Mouse (Mus musculus) MEL (cell line): ENCODE measurements around the gene Zfp2. TPM values are rescaled to one million over a fixed set of nuclear protein-coding genes. Genes with fewer than 3 reads are reported as not detected.

Experiments
- DNase-seq: peaks from one replicate; pipeline ENCODE4 v3.0.0; 2011; ENCODE audit warnings: low read depth, low spot score
- H3K27ac ChIP-seq: 2 replicates; pipeline ENCODE4 v1.5.1; 2012; ENCODE audit warnings: low read depth, mild to moderate bottlenecking, control low read depth, low read length, moderate library complexity; ENCODE audit not compliant: control insufficient read depth
- H3K27me3 ChIP-seq, 2 experiments: fragments of 150-350 bp in 1 of 2; sonication (generic) in 1 of 2; 2 replicates each; pipeline ENCODE4 v1.6.1; 2012; ENCODE audit warnings: low read length in 2 of 2, mild to moderate bottlenecking in 2 of 2, improper control_type of control experiment in 1 of 2, moderate library complexity in 1 of 2; ENCODE audit not compliant: insufficient read depth in 2 of 2, control insufficient read depth in 1 of 2
- H3K36me3 ChIP-seq, 2 experiments: 2 replicates each; pipeline ENCODE4 v1.6.1; 2012 to 2014; ENCODE audit warnings: low read length in 2 of 2, improper control_type of control experiment in 1 of 2, inconsistent platforms in 1 of 2, mild to moderate bottlenecking in 1 of 2; ENCODE audit not compliant: insufficient read depth in 2 of 2, control insufficient read depth in 1 of 2
- H3K4me1 ChIP-seq, 2 experiments: fragments of 150-350 bp in 1 of 2; sonication (generic) in 1 of 2; 2 replicates each; pipeline ENCODE4 v1.6.1; 2012; ENCODE audit warnings: low read length in 2 of 2, improper control_type of control experiment in 1 of 2, mild to moderate bottlenecking in 1 of 2; ENCODE audit not compliant: insufficient read depth in 2 of 2, control insufficient read depth in 1 of 2
- H3K4me3 ChIP-seq, 2 experiments: fragments of 150-350 bp in 1 of 2; sonication (generic) in 1 of 2; 2 replicates each; pipeline ENCODE4 v1.5.1; 2012; ENCODE audit warnings: low read depth in 2 of 2, low read length in 2 of 2, mild to moderate bottlenecking in 2 of 2, moderate library complexity in 2 of 2, control low read depth in 1 of 2, improper control_type of control experiment in 1 of 2; ENCODE audit not compliant: control insufficient read depth in 1 of 2, insufficient read depth in 1 of 2
- H3K79me2 ChIP-seq: 2 replicates; pipeline ENCODE4 v1.6.1; 2012; ENCODE audit warnings: mild to moderate bottlenecking, low read length, moderate library complexity; ENCODE audit not compliant: control insufficient read depth, poor library complexity, insufficient read depth
- H3K9ac ChIP-seq: 2 replicates; pipeline ENCODE4 v1.6.1; 2012; ENCODE audit warnings: low read depth, mild to moderate bottlenecking, control low read depth, low read length, moderate library complexity; ENCODE audit not compliant: control insufficient read depth, poor library complexity, severe bottlenecking
- H3K9me3 ChIP-seq: fragments of 150-350 bp; sonication (generic); replicated peaks from 2 replicates; pipeline ENCODE4 v1.6.1; 2012; ENCODE audit warnings: mild to moderate bottlenecking, low read length, improper control_type of control experiment, moderate library complexity; ENCODE audit not compliant: insufficient read depth
- BHLHE40 ChIP-seq: IDR thresholded peaks from 2 replicates; pipeline ENCODE4 v1.6.1; 2012; ENCODE audit warnings: low read depth, mild to moderate bottlenecking, inconsistent platforms, low read length, improper control_type of control experiment, borderline replicate concordance
- CHD2 ChIP-seq: IDR thresholded peaks from 2 replicates; pipeline ENCODE4 v1.6.1; 2011; ENCODE audit warnings: low read length, improper control_type of control experiment
- E2F4 ChIP-seq: IDR thresholded peaks from 2 replicates; pipeline ENCODE4 v1.6.1; 2011; ENCODE audit warnings: low read depth, low read length, improper control_type of control experiment, borderline replicate concordance
- ELF1 ChIP-seq: IDR thresholded peaks from 2 replicates; pipeline ENCODE4 v1.6.1; 2014; ENCODE audit warnings: low read depth, mild to moderate bottlenecking, inconsistent platforms, low read length, improper control_type of control experiment, moderate library complexity
- EP300 ChIP-seq, 2 experiments: IDR thresholded peaks; 2 replicates each; pipeline ENCODE4 v1.6.1; 2011; ENCODE audit warnings: improper control_type of control experiment in 2 of 2, low read length in 2 of 2, low read depth in 1 of 2, mild to moderate bottlenecking in 1 of 2
- ETS1 ChIP-seq: IDR thresholded peaks from 2 replicates; pipeline ENCODE4 v1.6.1; 2012; ENCODE audit warnings: low read depth, mild to moderate bottlenecking, inconsistent platforms, low read length, improper control_type of control experiment, moderate library complexity
- HCFC1 ChIP-seq: IDR thresholded peaks from 2 replicates; pipeline ENCODE4 v1.6.1; 2012; ENCODE audit warnings: low read depth, mild to moderate bottlenecking, inconsistent platforms, low read length, improper control_type of control experiment, moderate library complexity
- MAZ ChIP-seq: IDR thresholded peaks from 2 replicates; pipeline ENCODE4 v1.6.1; 2012; ENCODE audit warnings: low read depth, mild to moderate bottlenecking, inconsistent platforms, low read length, improper control_type of control experiment
- NELFE ChIP-seq: IDR thresholded peaks from 2 replicates; pipeline ENCODE4 v1.6.1; 2011; ENCODE audit warnings: low read depth, low read length, improper control_type of control experiment
- RAD21 ChIP-seq: IDR thresholded peaks from 2 replicates; pipeline ENCODE4 v1.6.1; 2011; ENCODE audit warnings: mild to moderate bottlenecking, low read depth, low read length, improper control_type of control experiment
- SIN3A ChIP-seq: IDR thresholded peaks from 2 replicates; pipeline ENCODE4 v1.6.1; 2012; ENCODE audit warnings: low read length, improper control_type of control experiment, inconsistent platforms
- TAL1 ChIP-seq: IDR thresholded peaks from 2 replicates; pipeline ENCODE4 v1.6.1; 2012; ENCODE audit warnings: mild to moderate bottlenecking, inconsistent platforms, low read length, moderate library complexity, mixed read lengths
- TBP ChIP-seq: IDR thresholded peaks from 2 replicates; pipeline ENCODE4 v1.8.0; 2011; ENCODE audit warnings: low read depth, low read length, improper control_type of control experiment
- TCF12 ChIP-seq: IDR thresholded peaks from 2 replicates; pipeline ENCODE4 v1.6.1; 2014; ENCODE audit warnings: low read depth, mild to moderate bottlenecking, inconsistent platforms, low read length, improper control_type of control experiment, moderate library complexity
- UBTF ChIP-seq: IDR thresholded peaks from 2 replicates; pipeline ENCODE4 v1.6.1; 2012; ENCODE audit warnings: low read depth, mild to moderate bottlenecking, inconsistent platforms, low read length, improper control_type of control experiment, moderate library complexity, borderline replicate concordance; ENCODE audit not compliant: insufficient read depth
- USF1 ChIP-seq: IDR thresholded peaks from 2 replicates; pipeline ENCODE4 v1.6.1; 2014; ENCODE audit warnings: low read depth, mild to moderate bottlenecking, inconsistent platforms, low read length, improper control_type of control experiment, moderate library complexity
- ZMIZ1 ChIP-seq: IDR thresholded peaks from 2 replicates; pipeline ENCODE4 v1.6.1; 2012; ENCODE audit warnings: low read depth, mild to moderate bottlenecking, inconsistent platforms, low read length, improper control_type of control experiment, moderate library complexity
- polyA plus RNA-seq, 2 experiments: library from polyadenylated mRNA; stranded (reverse) in 1 of 2; unstranded in 1 of 2; fragments of >175 nt in 1 of 2; fragments of >200 nt in 1 of 2; gene quantifications; 2 replicates each; pipeline versions ENCODE4 v1.2.1 to v1.2.4; 2012; ENCODE audit warnings: low replicate concordance in 2 of 2, low read depth in 1 of 2; ENCODE audit not compliant: insufficient read length in 2 of 2, insufficient read depth in 1 of 2, missing spikeins in 1 of 2
- total RNA-seq: library from RNA; depleted of rRNA; stranded (reverse); fragments of 300-350 nt; gene quantifications from 2 replicates; pipeline ENCODE4 v1.2.3, GENCODE M21; 2012

Zfp2 gene
- total and polyA plus RNA-seq, 3 experiments = not detected

DNA sequence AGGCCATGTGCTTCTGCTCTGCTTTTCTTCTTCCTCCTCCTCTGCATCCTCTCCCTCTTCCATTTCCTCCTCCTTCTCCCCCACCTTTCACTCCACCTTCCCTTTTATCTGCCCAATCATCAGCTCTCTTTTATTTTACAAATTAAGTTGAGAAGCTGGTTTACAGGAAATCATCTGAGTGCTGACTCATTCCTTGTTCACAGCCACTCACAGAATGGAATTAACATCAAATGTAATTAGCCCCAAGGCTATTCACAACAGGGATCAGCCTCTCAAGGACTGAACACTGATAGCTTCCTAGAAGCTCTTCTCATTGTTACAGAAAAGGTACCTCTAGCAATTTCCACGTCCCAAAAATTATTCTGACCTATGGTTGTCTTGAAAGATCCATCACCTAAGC, 18.6 kb downstream of the Zfp2 start:
- Histone ChIP-seq H3K79me2 (no peaks in the 10 kb centered on the region), H3K9ac (no peak overlapping the region), H3K27me3 (no peaks in the 10 kb centered on the region), H3K4me1 (no peaks in the 10 kb centered on the region)
- no peak for DNase-seq
- TF ChIP-seq RAD21 = no peak
- no peak for TF ChIP-seq NELFE
- no peak for TF ChIP-seq ELF1
- no peak for TF ChIP-seq CHD2
- TF ChIP-seq TCF12 = no peak
- no peak for TF ChIP-seq HCFC1
- TF ChIP-seq, all 39 proteins: peak for 0
- H3K27ac ChIP-seq = no peak overlapping the region
- H3K36me3 ChIP-seq = no peaks in the 10 kb centered on the region
- H3K4me3 ChIP-seq = no peak overlapping the region
- no peaks in the 10 kb centered on the region; the same call in 1 of the 2 replicates for H3K9me3 ChIP-seq

DNA sequence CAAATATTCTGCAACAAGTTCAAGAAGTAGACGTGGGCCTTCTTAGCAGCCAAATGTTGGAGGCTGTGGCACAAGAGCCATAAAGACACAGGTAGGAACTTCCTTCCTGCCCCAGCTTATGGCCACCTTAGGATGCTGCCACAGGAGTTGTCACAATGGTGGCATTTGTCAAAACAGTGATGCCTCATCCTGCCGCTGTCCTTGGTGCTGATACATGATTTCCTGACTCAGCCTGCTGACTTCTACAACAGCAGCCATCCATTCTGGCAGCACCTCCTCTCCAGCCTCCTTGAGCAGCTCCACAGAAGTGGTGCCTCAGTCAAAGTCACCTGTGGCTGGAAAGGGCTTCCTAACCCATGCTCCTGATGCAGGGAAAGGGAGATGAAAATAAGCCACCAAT, 23.5 kb downstream of the Zfp2 start:
- Histone ChIP-seq H3K4me1 (no peaks in the 10 kb centered on the region), H3K9ac (no peak overlapping the region), H3K36me3 (no peaks in the 10 kb centered on the region), H3K27me3 (no peaks in the 10 kb centered on the region), H3K79me2 (no peaks in the 10 kb centered on the region), H3K27ac (no peak overlapping the region), H3K9me3 (no peaks in the 10 kb centered on the region), H3K4me3 (no peak overlapping the region)
- TF ChIP-seq UBTF (no peak), BHLHE40 (no peak), NELFE (no peak), MAZ (no peak), TBP (no peak), CHD2 (no peak), SIN3A (no peak), USF1 (no peak), TAL1 (no peak), EP300 (IDR thresholded peaks at IDR 0.05; ENCODE audit: low read depth in 1 of 2, low read length in 2 of 2) (no peak), ETS1 (no peak), ZMIZ1 (no peak), E2F4 (no peak)
- peak; percentile 50 for DNase-seq
